Mouse (Mus musculus) cortical plate, adult 2 months (tissue): Measurements from ENCODE around the gene Syt14.

Experiments used
- CTCF ChIP-seq: fragments of 200-500 bp; IDR thresholded peaks from 2 replicates; pipeline ENCODE4 v1.5.1; 2011; ENCODE audit warnings: mild to moderate bottlenecking, control low read depth, low read length; ENCODE audit not compliant: insufficient read depth; ENCODE audit errors: extremely low read depth
- POLR2A ChIP-seq: fragments of 200-500 bp; IDR thresholded peaks from 2 replicates; pipeline ENCODE4 v1.6.1; 2011; ENCODE audit warnings: mild to moderate bottlenecking, low read length, control low read depth; ENCODE audit not compliant: insufficient read depth; ENCODE audit errors: extremely low read depth

- TF ChIP-seq POLR2A = no peak
- no peak for TF ChIP-seq CTCF
These were observed 123.4 kb downstream of the Syt14 start for GRCm38 (mm10) chr1:192912101-192912728.
